Mouse (Mus musculus): ENCODE measurements around the gene Clptm1.

Gene Clptm1

GRCm38 (mm10) chr7:19664955-19665841 is at the start of gene Clptm1:
Gene Clptm1 (minus strand): TSS chr7:19665033.
- peak; percentile 98 for DNase-seq (ENCODE audit: low read depth, low spot score)

- DNase-seq (ENCODE audit: low read depth, low spot score): peak; percentile 6
These were observed 48.8 kb upstream of the Clptm1 start for GRCm38 (mm10) chr7:19713598-19713997.

DNA sequence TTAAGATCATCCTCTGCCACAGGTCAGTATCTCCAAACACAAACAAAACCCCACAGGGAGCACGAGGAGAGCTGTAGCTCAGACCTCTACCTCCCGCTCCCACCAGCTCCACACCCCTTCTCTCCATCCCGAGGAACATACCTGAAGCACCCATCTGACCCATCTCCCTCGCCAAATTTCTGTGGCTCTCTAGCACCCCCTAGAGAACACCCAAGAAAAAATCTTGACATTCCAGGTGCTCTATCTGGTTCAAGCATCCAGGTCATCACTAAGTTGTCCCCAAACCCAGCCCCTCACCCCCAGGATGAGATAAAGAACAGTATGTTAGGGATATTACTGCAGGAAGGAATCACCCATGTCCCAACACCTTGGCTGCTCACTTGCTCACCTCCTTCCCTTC is 48.4 kb upstream of the Clptm1 start:
- peak; percentile 63 for DNase-seq (ENCODE audit: low read depth, low spot score)

GRCm38 (mm10) chr7:19712414-19712813 is 47.6 kb upstream of the Clptm1 start:
- peak; percentile 20 for DNase-seq (ENCODE audit: low read depth, low spot score)

GRCm38 (mm10) chr7:19710650-19711049 is 45.8 kb upstream of the Clptm1 start:
- DNase-seq (ENCODE audit: low read depth, low spot score): no peak

DNA sequence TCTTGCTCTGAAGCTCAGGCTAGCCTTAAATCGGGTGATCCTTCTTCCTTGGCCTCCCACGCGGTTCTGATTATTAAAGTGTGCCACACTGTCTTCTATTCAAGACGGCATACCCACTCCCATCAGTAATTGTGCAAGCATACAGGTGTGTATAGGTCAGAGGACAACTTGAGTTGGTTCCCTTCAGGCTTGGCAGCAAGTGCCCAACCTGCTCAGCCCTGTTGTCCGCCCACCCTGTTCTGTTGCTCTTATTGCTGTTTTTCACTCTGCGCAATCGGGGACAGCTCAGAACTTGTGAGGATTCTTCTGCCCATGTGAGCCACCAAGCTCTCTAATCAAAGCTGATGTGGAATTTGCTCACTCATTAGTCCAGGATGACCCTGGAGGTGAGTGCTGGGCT is 40.4 kb upstream of the Clptm1 start:
- no peak for DNase-seq (ENCODE audit: low read depth, low spot score)

GRCm38 (mm10) chr7:19704475-19704874 is 39.6 kb upstream of the Clptm1 start:
- no peak for DNase-seq (ENCODE audit: low read depth, low spot score)

- DNase-seq (ENCODE audit: low read depth, low spot score): no peak
These were observed 38.2 kb upstream of the Clptm1 start for GRCm38 (mm10) chr7:19702859-19703555.

DNA sequence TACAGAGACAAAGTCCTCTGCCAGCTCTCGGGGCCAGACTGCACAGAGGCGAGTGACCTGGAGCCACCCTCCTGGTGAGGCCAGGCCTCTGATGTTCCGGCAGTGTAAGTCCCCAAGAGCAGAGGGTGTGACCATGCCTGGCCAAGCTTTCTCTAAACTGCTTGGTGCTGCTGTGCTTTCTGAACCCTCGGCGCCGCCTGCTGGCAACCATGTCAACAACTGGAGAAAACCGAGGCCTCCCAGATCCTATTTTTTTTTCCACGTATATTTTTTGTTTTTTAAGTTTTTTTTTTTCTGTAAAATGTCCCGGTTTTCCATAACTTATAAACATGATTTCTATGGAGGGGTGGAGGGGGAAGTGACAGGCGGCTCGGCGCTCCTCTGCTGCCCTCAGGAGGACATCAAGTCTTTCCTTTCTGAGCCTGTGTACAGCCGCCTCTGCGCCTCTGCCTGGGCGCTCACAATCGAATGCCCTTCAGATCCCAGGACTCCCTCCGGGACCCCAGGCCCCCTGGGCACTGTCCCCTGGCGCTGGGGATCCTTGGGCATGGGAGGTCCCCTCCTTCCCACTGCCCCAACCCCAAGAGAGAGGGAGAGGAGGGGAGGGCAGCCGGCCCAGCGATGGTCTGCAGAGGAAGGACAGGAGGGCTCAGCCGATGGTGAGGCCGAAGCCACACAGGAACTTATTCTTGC is 36.4 kb upstream of the Clptm1 start:
- DNase-seq (ENCODE audit: low read depth, low spot score): peak; percentile 74

- peak; percentile 43 for DNase-seq (ENCODE audit: low read depth, low spot score)
These were observed 35.7 kb upstream of the Clptm1 start for GRCm38 (mm10) chr7:19700299-19701068.

GRCm38 (mm10) chr7:19699827-19700148 is 35.0 kb upstream of the Clptm1 start:
- DNase-seq (ENCODE audit: low read depth, low spot score): no peak

GRCm38 (mm10) chr7:19698907-19699826 is 34.3 kb upstream of the Clptm1 start, which contains the start of gene Apoe:
Gene Apoe (minus strand): TSS chr7:19699188.
- DNase-seq (ENCODE audit: low read depth, low spot score): peak; percentile 7

GRCm38 (mm10) chr7:19697949-19698906 is 33.4 kb upstream of the Clptm1 start:
- DNase-seq (ENCODE audit: low read depth, low spot score): no peak

DNA sequence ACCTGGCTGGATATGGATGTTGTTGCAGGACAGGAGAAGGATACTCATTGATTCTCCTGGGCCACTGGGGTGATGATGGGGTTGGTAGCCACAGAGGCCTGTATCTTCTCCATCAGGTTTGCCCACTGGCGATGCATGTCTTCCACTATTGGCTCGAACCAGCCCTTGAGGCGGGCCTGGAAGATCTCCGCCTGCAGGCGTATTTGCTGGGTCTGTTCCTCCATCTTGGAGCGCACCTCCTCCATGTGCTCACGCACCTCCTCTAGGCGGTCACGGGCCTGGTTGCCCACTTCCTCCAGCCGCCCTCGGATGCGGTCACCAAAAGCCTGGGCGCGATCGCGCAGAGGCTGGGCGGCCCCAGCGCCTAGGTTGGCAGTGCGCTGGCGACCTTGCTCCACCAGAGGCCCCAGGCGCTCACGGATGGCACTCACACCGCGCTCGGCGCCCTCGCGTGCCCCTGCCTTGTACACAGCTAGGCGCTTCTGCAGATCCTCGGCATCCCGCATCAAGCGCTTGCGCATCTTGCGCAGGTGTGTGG is 31.6 kb upstream of the Clptm1 start:
- DNase-seq (ENCODE audit: low read depth, low spot score): no peak

DNA sequence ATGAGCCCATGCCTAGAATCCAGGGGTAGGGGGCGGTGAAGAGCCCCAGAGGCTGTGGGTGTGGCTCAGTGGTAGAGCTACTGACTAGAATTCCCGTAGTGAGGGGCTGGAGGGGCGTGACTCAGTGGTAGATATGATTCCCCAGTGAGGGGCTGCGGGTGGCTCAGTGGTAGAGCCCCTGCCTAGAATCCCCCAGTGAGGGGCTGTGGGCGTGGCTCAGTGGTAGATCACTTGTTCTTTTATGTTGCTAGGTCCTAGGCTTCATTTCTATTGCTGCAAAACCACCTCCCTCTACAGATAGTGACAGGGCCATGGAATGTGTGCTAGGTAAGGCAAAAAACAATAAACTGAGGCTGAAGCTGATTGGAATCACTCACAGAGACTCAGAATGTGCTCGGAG is 31.0 kb upstream of the Clptm1 start:
- DNase-seq (ENCODE audit: low read depth, low spot score): no peak

DNA sequence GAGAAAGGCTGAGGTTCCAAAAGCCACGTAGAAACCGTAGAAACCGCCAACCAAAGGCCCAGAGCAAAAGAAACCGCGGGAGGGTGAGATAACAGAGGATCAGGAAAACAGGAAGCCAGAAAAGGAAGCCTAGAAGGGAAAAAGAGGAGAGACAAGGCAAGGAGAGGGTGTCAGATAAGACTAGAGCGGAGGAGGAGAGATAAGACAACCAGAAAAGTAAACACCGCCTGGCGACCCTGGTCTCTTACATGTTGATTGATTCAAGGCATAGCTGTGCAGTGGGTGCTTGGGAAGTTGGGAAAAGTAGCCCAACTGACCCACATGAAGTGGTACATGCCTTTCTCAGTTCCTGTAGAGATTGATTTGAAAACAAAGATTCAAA is 30.4 kb upstream of the Clptm1 start:
- DNase-seq (ENCODE audit: low read depth, low spot score): no peak

DNA sequence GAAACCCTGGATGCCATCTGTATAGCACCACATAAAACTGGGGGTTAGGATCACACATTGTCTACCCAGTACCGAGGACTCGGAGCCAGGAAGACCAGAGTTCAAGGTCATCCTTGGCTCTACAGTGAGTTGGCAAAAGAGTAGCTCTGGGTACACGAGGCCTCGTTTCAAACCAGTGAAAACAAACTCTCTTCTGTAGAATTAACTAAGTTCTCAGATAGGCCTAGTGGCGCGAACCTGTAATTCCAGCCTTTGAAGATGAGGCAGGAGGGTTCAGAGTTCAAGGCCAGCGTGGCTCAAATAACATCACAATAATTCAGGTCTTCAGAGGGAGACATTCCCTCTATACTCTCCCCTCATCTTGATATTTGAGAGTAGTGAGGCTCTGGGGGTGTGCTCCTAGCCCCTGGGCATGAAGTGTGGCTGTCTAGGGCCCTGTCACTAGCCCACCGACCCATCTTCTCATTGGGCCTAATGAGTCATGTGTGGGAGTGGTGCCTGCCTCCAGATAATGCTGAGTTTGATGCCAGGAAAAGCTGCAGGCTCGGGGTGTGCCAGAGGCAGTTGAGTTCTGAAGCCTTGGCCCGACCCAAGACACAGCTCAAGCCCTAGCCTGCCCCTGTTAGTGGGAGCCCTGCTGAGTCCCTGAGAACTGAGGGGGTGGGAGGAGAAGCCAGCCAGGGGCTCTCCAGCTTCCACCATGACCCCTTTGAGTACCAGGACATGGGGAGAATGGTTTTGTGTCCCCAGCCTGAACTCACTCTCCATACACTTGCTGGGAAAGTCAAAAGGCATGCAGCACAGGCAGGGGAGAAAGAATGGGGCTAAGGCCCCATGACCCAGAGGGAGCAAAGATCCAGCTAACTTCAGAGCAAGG is 29.7 kb upstream of the Clptm1 start:
- DNase-seq (ENCODE audit: low read depth, low spot score): no peak

- no peak for DNase-seq (ENCODE audit: low read depth, low spot score)
These were observed 28.6 kb upstream of the Clptm1 start for GRCm38 (mm10) chr7:19693421-19693820.
